Mouse (Mus musculus) forebrain, embryonic 10.5 days (tissue): ENCODE data around the gene Dtymk. TPM values are rescaled to one million over a fixed set of nuclear protein-coding genes. Genes with fewer than 3 reads are reported as not detected.
"Not testable (repeated sequence)": the region's sequence is repeated elsewhere in the genome, so short reads cannot be mapped to it uniquely, and the experiment has no call there.

Experiments
- DNase-seq: peaks from one replicate; pipeline ENCODE4 v3.0.0-alpha.2; 2017; ENCODE audit warnings: low spot score; ENCODE audit errors: extremely low spot score
- H3K27ac ChIP-seq: fragments of 300-500 bp; sonication (generic); 2 replicates; pipeline ENCODE4 v1.5.1; 2016; ENCODE audit warnings: mild to moderate bottlenecking
- H3K27me3 ChIP-seq: fragments of 300-500 bp; sonication (generic); 2 replicates; pipeline ENCODE4 v1.6.1; 2016; ENCODE audit warnings: mild to moderate bottlenecking; ENCODE audit not compliant: poor library complexity, severe bottlenecking
- H3K36me3 ChIP-seq: fragments of 300-500 bp; sonication (generic); replicated peaks from 2 replicates; pipeline ENCODE4 v1.6.1; 2016; ENCODE audit warnings: mild to moderate bottlenecking, moderate library complexity
- H3K4me1 ChIP-seq: fragments of 300-500 bp; sonication (generic); 2 replicates; pipeline ENCODE4 v1.6.1; 2016
- H3K4me3 ChIP-seq: fragments of 300-500 bp; sonication (generic); 2 replicates; pipeline ENCODE4 v1.5.1; 2016; ENCODE audit warnings: mild to moderate bottlenecking, moderate library complexity
- H3K9me3 ChIP-seq: fragments of 300-500 bp; sonication (generic); 2 replicates; pipeline ENCODE4 v1.6.1; 2016; ENCODE audit warnings: mild to moderate bottlenecking, moderate library complexity
- WGBS: fragments of 180-500 bp; shearing (Covaris S2); methylation state at CpG from one replicate; pipeline ENCODE4 v1.1.7; 2016; 5-methylcytosine and 5-hydroxymethylcytosine counted together
- polyA plus RNA-seq: library from polyadenylated mRNA; unstranded; fragments of >200 nt; fragmentation: Nextera tagmentation; extraction: Ambion mirVana; gene quantifications from 2 replicates; pipeline ENCODE4 v1.2.1, GENCODE M21; 2016

The Dtymk gene
- polyA plus RNA-seq, 1 experiment from 2014 or later = 278 TPM

GRCm38 (mm10) chr1:93800670-93801503 is 847 bp downstream of the Dtymk start:
- Histone ChIP-seq H3K27ac (peak overlapping the region; percentile 93), H3K9me3 (no peaks in the 10 kb centered on the region), H3K4me3 (peak overlapping the region; percentile 81), H3K36me3 (peaks cover 60% of the 10 kb centered on the region), H3K4me1 (peaks cover 49% of the 10 kb centered on the region), H3K27me3 (no peaks in the 10 kb centered on the region)
- 79% methylated on average over 21 of the region's 21 CpGs for WGBS
- no peak for DNase-seq

- H3K9me3 ChIP-seq = peaks cover 9% of the 10 kb centered on the region
- 93% methylated on average over 8 of the region's 8 CpGs for WGBS
- H3K4me3 ChIP-seq = no peak overlapping the region
- no peaks in the 10 kb centered on the region for H3K27me3 ChIP-seq
- no peak overlapping the region for H3K27ac ChIP-seq
- peaks cover 99% of the 10 kb centered on the region for H3K36me3 ChIP-seq
- DNase-seq = no peak
- peaks cover 14% of the 10 kb centered on the region for H3K4me1 ChIP-seq
Measured at GRCm38 (mm10) chr1:93795886-93796285, 5.8 kb downstream of the Dtymk start.

DNA sequence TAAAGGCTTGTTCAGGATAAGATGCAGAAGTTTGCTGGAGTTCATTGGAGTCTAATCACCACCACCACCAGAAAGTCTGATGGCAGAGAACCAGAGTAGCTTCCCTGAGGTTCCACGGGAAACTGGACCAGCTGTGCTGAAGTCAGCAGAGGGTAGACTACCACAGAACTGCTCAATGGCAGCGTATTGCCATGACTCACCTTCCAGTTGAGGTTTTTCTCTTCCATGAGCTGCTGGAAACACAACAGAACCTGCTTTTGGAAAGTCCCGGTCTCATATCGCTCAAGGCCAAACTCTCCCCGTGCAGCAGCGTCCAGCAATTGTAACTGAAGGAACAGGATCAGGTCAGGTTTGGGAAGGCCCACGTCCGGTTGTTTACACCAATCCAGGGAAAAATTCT is 7.2 kb downstream of the Dtymk start:
- H3K27me3 ChIP-seq = no peaks in the 10 kb centered on the region
- peaks cover 100% of the 10 kb centered on the region for H3K36me3 ChIP-seq
- peaks cover 10% of the 10 kb centered on the region for H3K9me3 ChIP-seq
- WGBS = 96% methylated on average over 8 of the region's 8 CpGs
- no peak overlapping the region for H3K27ac ChIP-seq
- peaks cover 10% of the 10 kb centered on the region; the same call in 1 of the 2 replicates for H3K4me1 ChIP-seq
- no peak overlapping the region for H3K4me3 ChIP-seq
- DNase-seq = no peak

DNA sequence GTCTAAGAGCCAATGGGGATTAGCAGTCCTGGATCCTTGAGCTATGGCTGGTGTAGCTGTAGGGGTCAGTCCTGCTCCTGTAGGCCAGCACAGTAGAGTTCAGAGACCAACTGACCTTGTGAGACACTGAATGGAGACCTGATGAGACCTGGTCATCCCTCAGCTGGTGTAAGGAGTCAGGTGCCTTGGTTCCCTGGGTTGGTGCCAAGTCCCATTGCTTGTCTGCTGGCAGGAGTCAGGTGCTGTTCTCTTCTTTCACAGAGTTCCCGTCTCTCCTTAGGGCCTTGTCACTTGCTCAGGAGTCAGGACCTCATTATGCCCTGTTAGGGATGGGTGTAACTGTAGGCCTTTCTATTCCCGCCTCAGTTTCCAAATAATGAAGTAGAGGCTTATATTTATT is 14.8 kb downstream of the Dtymk start:
- Histone ChIP-seq H3K36me3 (peaks cover 100% of the 10 kb centered on the region), H3K4me3 (no peak overlapping the region), H3K27ac (no peak overlapping the region), H3K4me1 (no peaks in the 10 kb centered on the region), H3K27me3 (no peaks in the 10 kb centered on the region), H3K9me3 (peaks cover 10% of the 10 kb centered on the region)
- WGBS = 86% methylated on average over 2 of the region's 2 CpGs
- DNase-seq = no peak

- no peak overlapping the region for H3K4me3 ChIP-seq
- H3K36me3 ChIP-seq = peaks cover 90% of the 10 kb centered on the region
- H3K9me3 ChIP-seq = no peaks in the 10 kb centered on the region
- 91% methylated on average over 5 of the region's 5 CpGs for WGBS
- DNase-seq = no peak
- H3K27ac ChIP-seq = no peak overlapping the region
- no peaks in the 10 kb centered on the region for H3K4me1 ChIP-seq
- no peaks in the 10 kb centered on the region for H3K27me3 ChIP-seq
Measured at GRCm38 (mm10) chr1:93776686-93777085, 25.0 kb downstream of the Dtymk start.

- Histone ChIP-seq H3K27me3 (no peaks in the 10 kb centered on the region), H3K4me3 (no peak overlapping the region), H3K9me3 (no peaks in the 10 kb centered on the region), H3K36me3 (peaks cover 71% of the 10 kb centered on the region), H3K27ac (no peak overlapping the region), H3K4me1 (no peaks in the 10 kb centered on the region)
- WGBS = 98% methylated on average over 3 of the region's 3 CpGs
- DNase-seq = no peak
Measured at GRCm38 (mm10) chr1:93769901-93770300, 31.8 kb downstream of the Dtymk start.

DNA sequence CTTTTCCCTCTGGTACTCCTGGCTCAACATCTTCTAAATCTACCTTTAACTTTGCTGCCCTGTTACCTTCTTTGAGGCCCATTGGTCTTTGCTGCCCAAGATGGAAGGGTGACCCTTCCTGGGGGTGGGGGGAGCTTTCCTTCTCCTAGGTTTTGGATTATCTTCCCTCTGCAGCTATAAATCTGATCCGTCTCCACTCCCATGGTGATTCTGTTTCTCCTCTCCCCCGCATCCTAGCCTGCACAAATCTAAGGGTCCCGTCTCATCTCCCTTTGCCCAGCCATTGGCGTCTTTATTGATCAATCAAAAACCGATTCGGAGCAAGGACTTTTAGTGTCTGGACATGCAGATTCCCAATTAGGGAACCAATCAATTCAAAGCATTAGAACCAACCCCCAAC is 34.1 kb downstream of the Dtymk start:
- Histone ChIP-seq H3K9me3 (no peaks in the 10 kb centered on the region), H3K36me3 (peaks cover 51% of the 10 kb centered on the region), H3K4me1 (no peaks in the 10 kb centered on the region), H3K4me3 (no peak overlapping the region), H3K27me3 (no peaks in the 10 kb centered on the region), H3K27ac (no peak overlapping the region)
- WGBS = 94% methylated on average over 6 of the region's 6 CpGs
- no peak for DNase-seq

DNA sequence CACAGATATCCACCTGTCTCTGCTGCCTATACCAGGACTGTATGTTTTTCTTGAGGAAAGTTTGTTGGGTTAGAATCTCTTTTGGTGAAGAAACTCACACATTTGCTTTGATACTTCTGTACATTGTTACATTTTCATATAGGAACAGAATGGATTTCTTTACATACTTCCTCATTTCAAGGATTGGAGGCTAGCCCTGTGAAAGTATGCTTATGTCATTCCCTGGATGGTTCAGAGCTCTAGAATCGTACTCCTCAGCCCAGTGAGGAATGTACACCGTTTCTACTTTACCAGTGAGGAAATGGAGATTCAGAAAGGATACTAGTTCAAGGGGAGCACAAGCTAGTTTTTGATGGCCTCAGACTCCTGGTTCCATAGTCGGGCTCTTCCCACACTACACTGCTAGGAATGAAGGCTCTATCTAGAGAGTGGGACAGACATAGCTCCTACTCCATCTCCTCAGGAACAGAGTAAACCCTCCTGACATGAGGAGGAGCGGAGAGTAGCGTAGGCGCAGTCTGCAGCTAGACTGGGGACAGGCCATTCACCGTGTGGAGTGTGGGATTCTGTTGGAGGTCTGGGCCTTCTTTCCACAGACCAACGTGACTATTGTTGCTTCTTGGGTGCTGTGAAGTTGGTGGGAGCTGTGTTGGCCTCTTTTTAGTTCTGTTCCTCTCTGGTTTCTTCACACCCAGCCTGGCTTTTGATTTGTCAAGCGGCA is 36.7 kb downstream of the Dtymk start:
- Histone ChIP-seq H3K4me3 (no peak overlapping the region), H3K27me3 (no peaks in the 10 kb centered on the region), H3K36me3 (peaks cover 41% of the 10 kb centered on the region), H3K9me3 (no peaks in the 10 kb centered on the region), H3K4me1 (no peaks in the 10 kb centered on the region), H3K27ac (no peak overlapping the region)
- 94% methylated on average over 9 of the region's 9 CpGs for WGBS
- DNase-seq = no peak

DNA sequence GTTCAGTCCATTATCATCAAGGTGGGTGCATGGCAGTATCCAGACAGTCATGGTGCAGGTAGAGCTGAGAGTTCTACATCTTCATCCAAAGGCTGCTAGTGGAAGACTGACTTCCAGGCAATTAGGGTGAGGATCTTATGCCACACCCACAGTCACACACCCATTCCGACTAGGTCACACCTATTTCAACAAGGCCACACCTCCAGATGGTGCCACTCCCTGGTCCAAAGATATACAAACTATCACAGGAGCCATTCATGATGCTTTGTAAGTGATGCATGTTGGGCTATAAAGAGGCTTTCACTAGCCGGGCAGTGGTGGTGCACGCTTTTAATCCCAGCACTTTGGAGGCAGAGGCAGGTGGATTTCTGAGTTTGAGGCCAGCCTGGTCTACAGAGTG is 38.2 kb downstream of the Dtymk start:
- not testable (repeated sequence) for DNase-seq, H3K9me3 ChIP-seq, H3K27ac ChIP-seq, H3K4me3 ChIP-seq, H3K4me1 ChIP-seq, H3K27me3 ChIP-seq
- WGBS = 90% methylated on average over 3 of the region's 3 CpGs
- H3K36me3 ChIP-seq = peaks cover 26% of the 10 kb centered on the region

GRCm38 (mm10) chr1:93760076-93760475 is 41.7 kb downstream of the Dtymk start:
- 98% methylated on average over 1 of the region's 1 CpGs for WGBS
- H3K9me3 ChIP-seq = no peaks in the 10 kb centered on the region
- H3K36me3 ChIP-seq = peaks cover 14% of the 10 kb centered on the region; the same call in 1 of the 2 replicates
- no peak overlapping the region for H3K27ac ChIP-seq
- DNase-seq = no peak
- no peaks in the 10 kb centered on the region for H3K27me3 ChIP-seq
- no peak overlapping the region for H3K4me3 ChIP-seq
- H3K4me1 ChIP-seq = peaks cover 14% of the 10 kb centered on the region

DNA sequence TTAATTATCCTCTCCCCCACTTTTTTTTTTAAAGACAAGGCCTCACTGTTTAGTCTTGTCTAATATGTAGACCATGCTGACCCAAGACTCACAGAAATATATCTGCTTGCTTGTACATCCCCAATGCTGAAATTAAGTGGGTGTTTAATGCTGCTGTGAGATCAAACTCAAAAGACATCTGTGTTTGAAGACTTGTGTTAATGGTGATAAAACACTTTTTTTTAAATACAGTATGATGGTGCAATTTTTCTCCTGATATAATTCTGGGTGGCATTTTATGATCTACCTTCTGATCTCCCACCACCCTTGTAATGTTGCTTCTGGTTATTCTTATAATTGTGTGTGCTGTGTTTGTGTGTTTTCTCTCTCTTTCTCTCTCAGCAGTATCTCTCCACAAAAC is 45.6 kb downstream of the Dtymk start:
- H3K4me3 ChIP-seq = peak overlapping the region; percentile 95
- peaks cover 6% of the 10 kb centered on the region; the same call in 1 of the 2 replicates for H3K36me3 ChIP-seq
- peaks cover 31% of the 10 kb centered on the region for H3K4me1 ChIP-seq
- H3K27me3 ChIP-seq = no peaks in the 10 kb centered on the region
- DNase-seq = no peak
- H3K9me3 ChIP-seq = no peaks in the 10 kb centered on the region
- H3K27ac ChIP-seq = no peak overlapping the region

DNA sequence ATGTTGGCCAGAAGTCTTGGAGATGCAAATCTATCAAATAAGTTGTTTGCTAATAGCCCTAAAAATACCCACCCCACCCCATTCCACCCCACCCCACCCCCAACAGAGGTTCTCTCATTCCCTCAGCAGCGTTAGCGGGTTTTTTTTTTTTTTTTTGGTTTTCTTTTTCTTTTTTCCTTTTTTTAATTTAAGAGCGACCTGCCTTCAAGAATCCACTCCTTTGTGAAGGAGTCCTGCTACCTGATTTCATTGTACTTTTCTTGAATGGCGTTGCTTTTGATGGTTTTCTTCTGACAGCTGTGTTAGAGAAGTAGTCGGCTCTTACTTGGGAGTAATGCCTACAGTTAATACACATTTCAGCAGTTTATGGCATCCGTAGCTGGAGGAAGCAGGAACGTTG is 46.1 kb downstream of the Dtymk start:
- peak overlapping the region; percentile 94 for H3K27ac ChIP-seq
- H3K4me3 ChIP-seq = peak overlapping the region; percentile 95
- H3K36me3 ChIP-seq = peaks cover 3% of the 10 kb centered on the region
- no peaks in the 10 kb centered on the region for H3K27me3 ChIP-seq
- H3K9me3 ChIP-seq = no peaks in the 10 kb centered on the region
- WGBS = 39% methylated on average over 7 of the region's 7 CpGs
- DNase-seq = no peak
- peaks cover 31% of the 10 kb centered on the region for H3K4me1 ChIP-seq

- Histone ChIP-seq H3K27me3 (no peaks in the 10 kb centered on the region), H3K9me3 (no peaks in the 10 kb centered on the region), H3K36me3 (peaks cover 6% of the 10 kb centered on the region), H3K4me3 (peak overlapping the region; percentile 95), H3K27ac (peak overlapping the region; percentile 94), H3K4me1 (peaks cover 31% of the 10 kb centered on the region)
- DNase-seq = no peak
- WGBS = under 1% methylated on average over 13 of the region's 13 CpGs
Measured at GRCm38 (mm10) chr1:93755291-93755610, 46.5 kb downstream of the Dtymk start.
